Mouse (Mus musculus) hindbrain, embryonic 16.5 days (tissue): ENCODE measurements around the gene Nr2c2ap. TPM values are rescaled to one million over a fixed set of nuclear protein-coding genes. Genes with fewer than 3 reads are reported as not detected.
A peak's percentile ranks its signal among the peaks of the same experiment; 100 is the strongest.

Experiments used
- ATAC-seq: fragments of 200-750 bp; cut with Nextera tagmentation; 2 replicates; pipeline ENCODE4 v1.8.0; 2017; ENCODE audit warnings: moderate TSS enrichment, moderate library complexity
- H3K27ac ChIP-seq: fragments of 300-500 bp; sonication (generic); 2 replicates; pipeline ENCODE4 v1.5.1; 2014; ENCODE audit warnings: low read depth, mild to moderate bottlenecking, control low read depth, low read length, moderate library complexity
- H3K27me3 ChIP-seq: fragments of 300-500 bp; sonication (generic); replicated peaks from 2 replicates; pipeline ENCODE4 v1.6.1; 2014; ENCODE audit warnings: low read length; ENCODE audit not compliant: control insufficient read depth, insufficient read depth
- H3K36me3 ChIP-seq: fragments of 300-500 bp; sonication (generic); 2 replicates; pipeline ENCODE4 v1.6.1; 2014; ENCODE audit warnings: mild to moderate bottlenecking, low read length, moderate library complexity, mixed read lengths; ENCODE audit not compliant: control insufficient read depth, insufficient read depth
- H3K4me1 ChIP-seq: fragments of 300-500 bp; sonication (generic); 2 replicates; pipeline ENCODE4 v1.6.1; 2014; ENCODE audit warnings: low read depth, low read length; ENCODE audit not compliant: control insufficient read depth, insufficient read depth
- H3K4me2 ChIP-seq: fragments of 300-500 bp; sonication (generic); 2 replicates; pipeline ENCODE4 v1.6.1; 2014; ENCODE audit warnings: mild to moderate bottlenecking, low read length, control low read depth, moderate library complexity
- H3K4me3 ChIP-seq: fragments of 300-500 bp; sonication (generic); 2 replicates; pipeline ENCODE4 v1.5.1; 2014; ENCODE audit warnings: mild to moderate bottlenecking, low read length, control low read depth, moderate library complexity
- H3K9ac ChIP-seq: fragments of 300-500 bp; sonication (generic); 2 replicates; pipeline ENCODE4 v1.6.1; 2014; ENCODE audit warnings: low read depth, mild to moderate bottlenecking, control low read depth, low read length, moderate library complexity
- H3K9me3 ChIP-seq: fragments of 300-500 bp; sonication (generic); 2 replicates; pipeline ENCODE4 v1.6.1; 2014; ENCODE audit warnings: mild to moderate bottlenecking, low read length, moderate library complexity; ENCODE audit not compliant: control insufficient read depth
- WGBS: fragments of 180-500 bp; shearing (Covaris S2); extraction: QIAGEN DNeasy Blood & Tissue Kit; methylation state at CpG from one replicate; pipeline ENCODE4 v1.1.7; 2014; 5-methylcytosine and 5-hydroxymethylcytosine counted together
- microRNA-seq: library from miRNA; unstranded; fragments of <30 nt; microRNA quantifications from one replicate; pipeline ENCODE4, GENCODE M21; 2017
- polyA plus RNA-seq: library from polyadenylated mRNA; unstranded; fragments of >200 nt; fragmentation: Nextera tagmentation; extraction: Ambion mirVana; gene quantifications from 2 replicates; pipeline ENCODE4 v1.2.1, GENCODE M21; 2015

Gene Nr2c2ap
- polyA plus RNA-seq, 1 experiment from 2014 or later, result 51.6 TPM

- Histone ChIP-seq H3K9me3 (no peaks in the 10 kb centered on the region), H3K4me2 (no peak overlapping the region), H3K27me3 (no peaks in the 10 kb centered on the region), H3K36me3 (peaks cover 2% of the 10 kb centered on the region; the same call in 1 of the 2 replicates), H3K9ac (no peak overlapping the region), H3K4me1 (no peaks in the 10 kb centered on the region), H3K4me3 (no peak overlapping the region), H3K27ac (no peak overlapping the region)
- no peak for ATAC-seq
- 88% methylated on average over 4 of the region's 4 CpGs for WGBS
Measured at GRCm38 (mm10) chr8:70183194-70183593, 52.1 kb downstream of the Nr2c2ap start.

Small RNA genes lying within 50 kb of the gene (microRNA-seq; reads per million reads assigned to microRNA genes)
- gene Mir7066, result 2.7 reads per million, percentile 6 among the genes with 10 or more reads in this experiment

Other genes starting within 250 kb of the Nr2c2ap start
- 6.6 and 7.0 TPM in 2 replicates for gene Cilp2, start 243.6 kb upstream of the Nr2c2ap start, polyA plus RNA-seq
- gene Tssk6, start 229.1 kb upstream of the Nr2c2ap start, polyA plus RNA-seq, result 3.5 and 3.7 TPM in 2 replicates
- 191 and 216 TPM in 2 replicates for gene Ndufa13, start 228.8 kb upstream of the Nr2c2ap start, polyA plus RNA-seq
- 13.6 and 14.3 TPM in 2 replicates for gene Yjefn3, start 228.6 kb upstream of the Nr2c2ap start, polyA plus RNA-seq
- gene Gatad2a, start 134.9 kb upstream of the Nr2c2ap start, polyA plus RNA-seq, result 13.9 and 19.7 TPM in 2 replicates
- gene Mau2, start 88.6 kb upstream of the Nr2c2ap start, polyA plus RNA-seq, result 61.5 and 71.2 TPM in 2 replicates
- gene Sugp1, start 88.5 kb upstream of the Nr2c2ap start, polyA plus RNA-seq, result 54.4 and 55.8 TPM in 2 replicates
- 1.2 and 1.4 TPM in 2 replicates for gene Tm6sf2, start 58.4 kb upstream of the Nr2c2ap start, polyA plus RNA-seq
- gene Hapln4, start 47.9 kb upstream of the Nr2c2ap start, polyA plus RNA-seq, result 1.2 and 1.3 TPM in 2 replicates
- gene Ncan, start 10.5 kb upstream of the Nr2c2ap start, polyA plus RNA-seq, result 178 and 200 TPM in 2 replicates
- 12.3 and 12.5 TPM in 2 replicates for gene Rfxank, start 7.8 kb downstream of the Nr2c2ap start, polyA plus RNA-seq
- gene Borcs8, start 8.2 kb downstream of the Nr2c2ap start, polyA plus RNA-seq, result 56.4 and 57.1 TPM in 2 replicates
- 0.85 and 1.2 TPM in 2 replicates for gene Mef2b, start 8.4 kb downstream of the Nr2c2ap start, polyA plus RNA-seq
- 54.2 and 57.4 TPM in 2 replicates for gene Tmem161a, start 41.0 kb downstream of the Nr2c2ap start, polyA plus RNA-seq
- gene Slc25a42, start 81.0 kb downstream of the Nr2c2ap start, polyA plus RNA-seq, result 9.5 and 10.1 TPM in 2 replicates
- gene Sugp2, start 102.9 kb downstream of the Nr2c2ap start, polyA plus RNA-seq, result 85.1 and 92.6 TPM in 2 replicates
- 132 and 134 TPM in 2 replicates for gene Armc6, start 103.1 kb downstream of the Nr2c2ap start, polyA plus RNA-seq
- 24.4 and 24.7 TPM in 2 replicates for gene Homer3, start 151.5 kb downstream of the Nr2c2ap start, polyA plus RNA-seq
- gene Ddx49, start 171.2 kb downstream of the Nr2c2ap start, polyA plus RNA-seq, result 42.0 and 42.8 TPM in 2 replicates
- 284 and 297 TPM in 2 replicates for gene Cope, start 171.2 kb downstream of the Nr2c2ap start, polyA plus RNA-seq
- 40.0 and 44.3 TPM in 2 replicates for gene Cers1, start 184.4 kb downstream of the Nr2c2ap start, polyA plus RNA-seq
- gene Gdf1, start 198.5 kb downstream of the Nr2c2ap start, polyA plus RNA-seq, result 8.7 and 9.5 TPM in 2 replicates
- gene Upf1, start 221.9 kb downstream of the Nr2c2ap start, polyA plus RNA-seq, result 7.4 and 10.1 TPM in 2 replicates
- gene Comp, start 242.2 kb downstream of the Nr2c2ap start, polyA plus RNA-seq, result 0.58 and 2.8 TPM in 2 replicates